Mouse (Mus musculus) kidney, postnatal 0 days (tissue): ENCODE results near the gene Reep3. TPM values are rescaled to one million over a fixed set of nuclear protein-coding genes. Genes with fewer than 3 reads are reported as not detected.

Experiments used
- ATAC-seq: fragments of 200-750 bp; cut with Nextera tagmentation; replicated peaks from 2 replicates; pipeline ENCODE4 v1.8.0; 2017; ENCODE audit warnings: low read depth, moderate number of reproducible peaks, moderate TSS enrichment, moderate library complexity; ENCODE audit not compliant: low FRiP score
- DNase-seq: peaks from one replicate; pipeline ENCODE4 v3.0.0-alpha.2; 2016; ENCODE audit warnings: low spot score
- H3K27ac ChIP-seq: fragments of 300-500 bp; sonication (generic); 2 replicates; pipeline ENCODE4 v1.5.1; 2014; ENCODE audit warnings: mild to moderate bottlenecking
- H3K27me3 ChIP-seq: fragments of 300-500 bp; sonication (generic); 2 replicates; pipeline ENCODE4 v1.6.1; 2014; ENCODE audit warnings: low read length, mixed read lengths; ENCODE audit not compliant: insufficient read depth
- H3K36me3 ChIP-seq: fragments of 300-500 bp; sonication (generic); 2 replicates; pipeline ENCODE4 v1.6.1; 2014; ENCODE audit warnings: low read length, mixed read lengths; ENCODE audit not compliant: insufficient read depth
- H3K4me1 ChIP-seq: fragments of 300-500 bp; sonication (generic); replicated peaks from 2 replicates; pipeline ENCODE4 v1.6.1; 2014; ENCODE audit warnings: antibody characterized with exemption, low read length, mixed read lengths; ENCODE audit not compliant: insufficient read depth
- H3K4me2 ChIP-seq: fragments of 300-500 bp; sonication (generic); 2 replicates; pipeline ENCODE4 v1.6.1; 2014; ENCODE audit warnings: mild to moderate bottlenecking, low read length, moderate library complexity, mixed read lengths
- H3K4me3 ChIP-seq: fragments of 300-500 bp; sonication (generic); replicated peaks from 2 replicates; pipeline ENCODE4 v1.5.1; 2014; ENCODE audit warnings: low read depth, low read length
- H3K9ac ChIP-seq: fragments of 300-500 bp; sonication (generic); 2 replicates; pipeline ENCODE4 v1.6.1; 2014; ENCODE audit warnings: low read depth, low read length
- H3K9me3 ChIP-seq: fragments of 300-500 bp; sonication (generic); replicated peaks from 2 replicates; pipeline ENCODE4 v1.6.1; 2016; ENCODE audit warnings: low read length, inconsistent platforms, mixed read lengths
- CTCF ChIP-seq: IDR thresholded peaks from 2 replicates; pipeline ENCODE4 v1.5.1; 2016; ENCODE audit warnings: antibody characterized with exemption, low read depth, mild to moderate bottlenecking, moderate library complexity
- WGBS: fragments of 180-500 bp; shearing (Covaris S2); extraction: QIAGEN DNeasy Blood & Tissue Kit; methylation state at CpG from one replicate; pipeline ENCODE4 v1.1.7; 2014; 5-methylcytosine and 5-hydroxymethylcytosine counted together
- polyA plus RNA-seq: library from polyadenylated mRNA; unstranded; fragments of >200 nt; fragmentation: Nextera tagmentation; extraction: Ambion mirVana; gene quantifications from 2 replicates; pipeline ENCODE4 v1.2.1, GENCODE M21; 2015

Gene Reep3
- polyA plus RNA-seq, 1 experiment from 2014 or later: 44.7 TPM

DNA sequence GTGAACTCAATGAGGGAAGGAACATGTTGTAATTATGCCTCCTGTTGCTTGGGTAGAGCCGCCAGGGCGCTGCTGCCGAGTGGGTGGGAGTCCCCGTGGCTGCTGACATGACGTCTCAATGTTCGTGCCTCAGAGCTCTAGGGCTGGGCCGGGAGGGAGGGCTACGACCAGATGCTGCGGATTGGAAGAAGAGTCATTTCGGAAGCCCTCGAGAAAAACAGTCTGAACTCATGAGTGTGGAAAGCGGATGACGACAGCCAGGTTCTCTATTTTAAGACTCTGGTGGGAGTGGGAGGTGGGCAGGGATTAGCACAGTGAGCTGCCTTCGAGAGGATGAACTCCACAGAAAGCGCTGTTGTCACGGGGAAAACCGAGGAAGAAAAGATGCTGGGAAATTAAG lies 57.7 kb downstream of the Reep3 start:
- Histone ChIP-seq H3K36me3 (0 out of 2 replicates have a peak, but pooled peaks cover 2% of the 10 kb centered on the region), H3K4me3 (no peak overlapping the region), H3K9me3 (no peaks in the 10 kb centered on the region), H3K27me3 (no peaks in the 10 kb centered on the region), H3K4me2 (no peak overlapping the region), H3K9ac (no peak overlapping the region), H3K4me1 (peaks cover 3% of the 10 kb centered on the region; the same call in 1 of the 2 replicates), H3K27ac (no peak overlapping the region)
- ATAC-seq (no peak), DNase-seq (no peak)
- TF ChIP-seq CTCF: no peak
- WGBS: 51% methylated on average over 17 of the region's 17 CpGs

DNA sequence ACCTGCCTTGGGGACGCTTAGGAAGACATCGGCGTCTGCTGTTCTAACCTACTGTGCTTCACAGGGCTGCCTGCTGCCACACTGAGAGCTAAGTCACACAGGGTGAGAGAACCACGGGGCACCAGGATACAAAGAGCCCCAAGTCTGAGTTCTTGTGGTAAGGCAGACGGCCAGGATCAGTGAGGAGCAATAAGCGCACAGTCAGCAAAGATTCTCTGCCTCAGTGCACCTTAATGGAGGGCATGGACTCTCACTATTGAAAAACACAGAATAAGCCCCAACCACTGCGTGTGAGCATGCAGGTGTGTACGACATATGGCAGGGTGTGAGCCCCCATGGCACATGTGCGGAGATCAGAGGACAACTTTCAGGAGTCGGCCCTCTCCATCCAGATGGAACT lies 60.2 kb downstream of the Reep3 start:
- Histone ChIP-seq H3K4me2 (no peak overlapping the region), H3K9ac (no peak overlapping the region), H3K36me3 (0 out of 2 replicates have a peak, but pooled peaks cover 2% of the 10 kb centered on the region), H3K4me1 (0 out of 2 replicates have a peak, but pooled peaks cover 3% of the 10 kb centered on the region), H3K27me3 (no peaks in the 10 kb centered on the region), H3K27ac (no peak overlapping the region), H3K9me3 (no peaks in the 10 kb centered on the region), H3K4me3 (no peak overlapping the region)
- ATAC-seq: no peak
- TF ChIP-seq CTCF: no peak
- no peak for DNase-seq
- WGBS: 90% methylated on average over 10 of the region's 10 CpGs

DNA sequence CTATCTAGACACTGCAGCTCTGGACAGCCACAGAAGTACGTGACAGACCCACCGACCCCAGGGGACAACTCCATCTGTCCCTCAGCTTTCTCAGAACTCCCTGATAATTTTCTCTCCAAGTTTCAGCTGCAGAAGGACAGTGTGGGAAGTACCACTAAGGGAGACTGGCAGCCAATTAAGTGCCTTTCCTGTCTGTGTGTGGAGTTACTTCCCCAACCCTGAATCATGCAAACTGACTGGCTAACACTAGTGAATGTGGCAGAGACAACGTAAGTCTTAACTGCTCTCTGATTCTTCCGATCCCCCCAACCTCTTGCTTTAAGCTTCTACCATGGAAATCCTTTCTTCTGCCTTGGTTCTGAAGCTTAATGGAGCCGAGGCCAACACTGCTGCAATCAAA lies 60.6 kb downstream of the Reep3 start:
- H3K9me3 ChIP-seq: no peaks in the 10 kb centered on the region
- WGBS: 76% methylated on average over 5 of the region's 5 CpGs
- 0 out of 2 replicates have a peak, but pooled peaks cover 3% of the 10 kb centered on the region for H3K4me1 ChIP-seq
- no peak for TF ChIP-seq CTCF
- no peaks in the 10 kb centered on the region for H3K27me3 ChIP-seq
- no peak overlapping the region for H3K9ac ChIP-seq
- ATAC-seq (no peak), DNase-seq (peak; percentile 21)
- no peak overlapping the region for H3K27ac ChIP-seq
- H3K4me3 ChIP-seq: no peak overlapping the region
- H3K36me3 ChIP-seq: 0 out of 2 replicates have a peak, but pooled peaks cover 2% of the 10 kb centered on the region
- no peak overlapping the region for H3K4me2 ChIP-seq

DNA sequence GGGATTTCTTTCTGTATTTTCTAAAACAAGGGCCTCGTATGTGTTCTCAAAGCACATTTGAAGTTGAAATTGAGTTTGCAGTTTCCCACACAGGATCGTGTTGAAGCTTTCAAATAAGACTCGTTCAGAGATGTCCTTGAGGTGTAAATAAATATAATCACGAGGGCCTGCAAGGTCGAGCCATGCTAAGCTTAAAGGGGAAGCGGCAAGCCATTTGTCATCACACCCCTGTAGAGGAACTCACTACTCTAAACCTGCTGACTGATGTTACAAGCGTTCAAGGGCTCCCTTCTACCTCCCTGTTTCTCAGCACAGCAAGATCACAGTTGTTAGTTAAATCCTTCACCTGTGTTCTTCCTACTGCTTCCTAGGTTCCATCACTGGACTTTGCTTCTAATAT lies 65.6 kb downstream of the Reep3 start:
- no peak for TF ChIP-seq CTCF
- Histone ChIP-seq H3K4me3 (no peak overlapping the region), H3K9me3 (no peaks in the 10 kb centered on the region), H3K36me3 (0 out of 2 replicates have a peak, but pooled peaks cover 4% of the 10 kb centered on the region), H3K27me3 (no peaks in the 10 kb centered on the region), H3K9ac (no peak overlapping the region), H3K27ac (no peak overlapping the region), H3K4me1 (no peaks in the 10 kb centered on the region), H3K4me2 (no peak overlapping the region)
- DNase-seq: no peak
- ATAC-seq: no peak
- 56% methylated on average over 7 of the region's 7 CpGs for WGBS

DNA sequence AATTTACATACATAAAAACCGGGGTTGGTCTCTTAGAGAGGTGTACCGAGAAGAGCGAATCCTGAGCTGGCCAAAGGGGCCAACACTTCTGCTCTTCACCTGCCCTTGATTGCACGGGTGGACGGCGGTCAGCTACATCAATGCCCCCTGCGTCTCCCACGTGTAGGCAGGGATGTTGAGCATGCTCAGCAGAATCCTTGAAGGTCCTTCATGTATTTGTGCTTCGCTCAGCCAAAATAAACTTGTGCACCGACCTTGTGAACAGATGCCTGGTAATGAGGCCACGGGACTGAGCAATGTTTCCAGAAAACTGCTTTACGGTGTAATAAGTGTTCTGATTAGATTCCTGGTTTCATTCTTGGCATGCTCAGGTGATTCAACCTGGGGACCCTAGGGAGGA lies 67.4 kb downstream of the Reep3 start:
- ATAC-seq: peak; percentile 53; the same call in 1 of the 2 replicates
- Histone ChIP-seq H3K4me2 (no peak overlapping the region), H3K27ac (no peak overlapping the region), H3K4me1 (no peaks in the 10 kb centered on the region), H3K36me3 (0 out of 2 replicates have a peak, but pooled peaks cover 5% of the 10 kb centered on the region), H3K27me3 (no peaks in the 10 kb centered on the region), H3K9ac (no peak overlapping the region), H3K4me3 (no peak overlapping the region), H3K9me3 (no peaks in the 10 kb centered on the region)
- TF ChIP-seq CTCF: no peak
- WGBS: 60% methylated on average over 12 of the region's 12 CpGs
- DNase-seq: no peak

DNA sequence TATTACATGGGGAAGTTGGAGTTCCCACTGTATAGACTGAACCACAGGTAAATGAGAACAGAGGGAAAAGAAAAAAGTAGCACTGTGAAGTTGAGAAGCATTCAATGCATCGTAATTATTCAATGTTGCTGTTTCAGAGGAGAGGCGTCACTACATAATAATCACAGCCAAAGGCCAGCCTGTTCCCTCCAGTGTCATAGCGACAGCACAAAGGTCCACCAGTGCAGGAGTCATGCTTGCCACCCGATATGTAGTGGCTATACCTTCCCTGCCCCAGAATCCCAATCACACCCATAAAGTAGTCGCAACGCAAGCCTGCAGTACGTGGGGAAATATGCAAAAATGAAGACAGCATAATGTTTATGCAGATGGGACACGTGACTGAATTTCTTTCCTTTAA lies 70.4 kb downstream of the Reep3 start:
- WGBS: 66% methylated on average over 8 of the region's 8 CpGs

More for the DNA sequence above, 70.4 kb downstream of the Reep3 start:
- no peak; the same call in 1 of the 2 replicates for ATAC-seq
- Histone ChIP-seq H3K9me3 (no peaks in the 10 kb centered on the region), H3K4me3 (no peak overlapping the region), H3K4me1 (no peaks in the 10 kb centered on the region), H3K27me3 (no peaks in the 10 kb centered on the region), H3K36me3 (0 out of 2 replicates have a peak, but pooled peaks cover 8% of the 10 kb centered on the region), H3K27ac (peak overlapping the region; percentile 48), H3K9ac (no peak overlapping the region), H3K4me2 (no peak overlapping the region)
- TF ChIP-seq CTCF: no peak
- no peak for DNase-seq
